Mouse (Mus musculus): Measurements from ENCODE around the gene Meiob. TPM values are rescaled to one million over a fixed set of nuclear protein-coding genes. Genes with fewer than 3 reads are reported as not detected.

The Meiob gene
- total RNA-seq, 2 experiments from 2014 or later = not detected

DNA sequence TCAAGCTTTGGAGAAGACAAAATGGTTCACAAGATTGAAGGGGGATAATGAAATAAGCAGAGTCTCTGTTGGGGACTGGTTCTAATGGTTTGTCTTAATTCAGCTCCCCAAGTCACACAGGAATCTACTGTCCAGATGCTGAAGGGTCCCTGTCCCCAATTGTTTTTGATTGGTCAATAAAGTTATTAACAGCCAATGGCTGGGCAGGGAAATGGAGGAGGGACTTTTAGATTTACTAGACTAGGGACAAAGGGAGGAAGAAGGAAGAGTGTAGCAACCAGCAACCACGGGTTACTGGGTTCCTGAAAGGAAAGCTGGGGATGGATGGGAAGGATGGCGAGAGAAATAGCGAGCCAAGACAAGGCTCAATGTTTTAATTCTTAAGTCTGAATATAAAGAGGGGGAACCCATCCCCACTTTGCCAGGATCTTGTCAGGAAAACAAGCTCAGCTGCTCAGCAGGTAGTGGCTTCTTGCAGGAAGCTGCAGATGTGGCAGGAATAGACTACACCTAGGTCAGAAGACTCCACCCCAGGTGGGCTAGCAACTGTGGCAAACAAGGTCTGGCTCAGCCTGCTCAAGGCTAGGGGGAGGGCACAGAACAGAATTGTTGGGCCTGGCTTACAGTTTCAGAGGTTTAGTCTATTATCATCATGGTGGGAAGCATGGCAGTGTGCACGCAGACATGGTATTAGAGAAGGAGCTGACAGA is 69.8 kb downstream of the Meiob start:
- DNase-seq (ENCODE audit: low spot score in 2 of 2) = no peak

DNA sequence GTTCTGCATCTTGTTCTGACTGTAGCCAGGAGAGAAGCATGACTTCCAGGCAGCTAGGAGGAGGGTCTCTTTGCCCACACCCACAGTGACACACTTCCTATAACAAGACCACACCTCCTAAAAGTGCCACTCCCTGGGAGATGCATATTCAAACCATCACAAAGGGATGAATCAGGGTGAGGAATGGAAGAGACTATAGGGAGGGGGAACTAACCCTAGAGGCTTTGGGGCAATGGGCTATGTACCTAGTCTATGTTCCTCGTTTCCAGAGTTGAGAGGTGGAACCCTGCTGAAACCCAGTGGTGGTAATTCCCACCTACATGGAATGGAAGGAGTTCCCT is 70.3 kb downstream of the Meiob start:
- DNase-seq (ENCODE audit: low spot score in 2 of 2) = no peak

- no peak for DNase-seq (ENCODE audit: low spot score in 2 of 2)
Observed at GRCm38 (mm10) chr17:24874989-24875388, 70.9 kb downstream of the Meiob start.

GRCm38 (mm10) chr17:24877336-24878116 is 73.4 kb downstream of the Meiob start:
- no peak for DNase-seq (ENCODE audit: low spot score in 2 of 2)

DNA sequence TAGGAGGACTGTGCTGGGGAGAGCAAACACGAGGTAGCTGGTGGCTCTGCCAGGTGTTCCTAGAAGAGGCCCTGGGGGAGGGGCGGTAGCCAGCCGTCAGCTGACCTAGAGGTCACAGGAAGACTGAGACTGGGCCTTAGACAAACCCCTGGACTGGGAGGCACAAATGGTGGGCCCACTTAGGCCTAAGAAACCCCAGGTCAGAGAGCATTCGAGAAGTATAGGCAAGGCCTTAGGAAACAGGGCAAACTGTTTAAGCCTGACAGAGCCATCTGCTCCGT is 74.0 kb downstream of the Meiob start:
- DNase-seq (ENCODE audit: low spot score in 2 of 2) = no peak

DNA sequence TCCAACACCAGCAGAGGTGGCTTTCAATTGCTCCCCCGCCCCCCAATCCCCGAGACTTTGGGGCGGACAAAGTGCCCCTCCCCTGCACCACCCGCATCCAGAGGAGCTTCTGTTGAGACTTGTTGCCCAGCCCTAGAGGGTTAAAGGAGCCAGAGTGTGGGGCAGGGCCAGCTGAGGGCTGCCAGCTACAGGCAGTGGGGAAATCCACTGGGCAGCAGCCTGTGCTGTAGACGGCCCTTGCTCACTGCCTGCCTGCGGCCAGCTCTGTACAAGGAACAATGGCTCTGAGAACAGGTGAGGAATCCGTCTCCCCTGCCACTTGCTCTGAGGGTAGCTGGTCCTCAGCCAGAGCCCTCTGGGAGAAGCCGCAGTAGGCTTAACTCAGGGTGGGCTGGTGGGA is 74.4 kb downstream of the Meiob start:
- no peak for DNase-seq (ENCODE audit: low spot score in 2 of 2)

GRCm38 (mm10) chr17:24881738-24882440 is 77.8 kb downstream of the Meiob start:
- no peak for DNase-seq (ENCODE audit: low spot score in 2 of 2)

DNA sequence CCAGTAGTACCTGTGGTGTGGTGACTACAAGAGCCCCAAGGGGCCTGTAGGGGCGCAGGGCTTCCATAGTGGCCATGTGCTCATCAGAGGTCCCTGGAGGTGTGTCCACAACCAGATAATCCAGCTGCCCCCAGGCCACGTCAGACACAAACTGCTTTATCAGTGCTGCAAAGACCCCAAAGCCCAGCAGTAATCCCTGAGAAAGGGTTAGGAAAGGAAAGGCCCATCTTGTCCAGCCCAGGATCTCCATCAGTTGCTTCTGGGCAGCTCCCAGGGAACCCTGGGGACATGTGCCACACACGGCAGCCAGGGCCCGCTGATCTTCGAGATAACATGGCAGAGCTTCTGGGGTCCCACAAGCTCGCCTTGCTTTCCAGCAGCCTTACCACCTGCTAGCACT is 80.3 kb downstream of the Meiob start:
- no peak for DNase-seq (ENCODE audit: low spot score in 2 of 2)

DNA sequence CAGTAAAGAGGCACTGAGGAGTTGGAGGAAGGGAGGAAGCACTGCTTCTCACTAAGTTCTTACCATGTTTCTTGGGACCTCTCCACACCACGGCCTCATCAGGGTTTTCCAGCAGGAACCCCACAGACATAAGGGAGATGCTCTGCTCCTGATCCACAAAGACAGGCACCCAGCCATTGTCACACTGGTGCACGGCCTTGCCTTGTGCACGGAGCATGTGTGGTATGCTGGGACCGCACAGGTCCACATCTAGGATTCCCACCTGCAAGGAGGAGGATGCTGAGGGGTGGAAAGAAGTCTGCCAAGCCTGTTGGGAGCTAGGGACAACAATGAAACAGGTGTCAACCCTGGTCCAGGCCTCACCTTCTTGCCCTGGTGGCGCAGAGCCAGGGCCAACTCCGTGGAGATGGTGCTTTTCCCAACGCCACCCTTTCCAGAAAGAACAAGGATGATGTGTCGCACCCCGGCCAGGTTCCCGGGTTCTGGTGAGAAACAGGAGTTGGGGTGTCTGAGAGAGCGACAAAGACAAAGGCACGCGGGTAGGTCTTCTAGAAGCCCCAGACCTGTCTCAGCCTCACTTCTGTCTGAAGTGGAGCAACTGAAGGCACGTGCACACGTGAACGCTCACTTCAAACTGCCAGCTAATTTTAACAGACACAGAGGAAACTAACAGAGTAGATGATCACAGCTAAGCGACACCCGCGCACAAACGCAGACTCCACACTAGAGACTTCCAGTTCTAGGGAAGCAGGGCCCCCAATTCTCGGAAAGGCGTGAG is 81.5 kb downstream of the Meiob start:
- DNase-seq (ENCODE audit: low spot score in 2 of 2) = no peak

GRCm38 (mm10) chr17:24886134-24886931 is 82.2 kb downstream of the Meiob start, which contains the start of the genes Nubp2 and Spsb3:
Gene Nubp2, minus strand, starts transcription at chr17:24886349.
Gene Spsb3, plus strand, starts transcription at chr17:24886643.
- peak; percentile 97 to 98 for DNase-seq (ENCODE audit: low spot score in 2 of 2)

GRCm38 (mm10) chr17:24886932-24887271 is 82.8 kb downstream of the Meiob start:
- no peak for DNase-seq (ENCODE audit: low spot score in 2 of 2)

DNA sequence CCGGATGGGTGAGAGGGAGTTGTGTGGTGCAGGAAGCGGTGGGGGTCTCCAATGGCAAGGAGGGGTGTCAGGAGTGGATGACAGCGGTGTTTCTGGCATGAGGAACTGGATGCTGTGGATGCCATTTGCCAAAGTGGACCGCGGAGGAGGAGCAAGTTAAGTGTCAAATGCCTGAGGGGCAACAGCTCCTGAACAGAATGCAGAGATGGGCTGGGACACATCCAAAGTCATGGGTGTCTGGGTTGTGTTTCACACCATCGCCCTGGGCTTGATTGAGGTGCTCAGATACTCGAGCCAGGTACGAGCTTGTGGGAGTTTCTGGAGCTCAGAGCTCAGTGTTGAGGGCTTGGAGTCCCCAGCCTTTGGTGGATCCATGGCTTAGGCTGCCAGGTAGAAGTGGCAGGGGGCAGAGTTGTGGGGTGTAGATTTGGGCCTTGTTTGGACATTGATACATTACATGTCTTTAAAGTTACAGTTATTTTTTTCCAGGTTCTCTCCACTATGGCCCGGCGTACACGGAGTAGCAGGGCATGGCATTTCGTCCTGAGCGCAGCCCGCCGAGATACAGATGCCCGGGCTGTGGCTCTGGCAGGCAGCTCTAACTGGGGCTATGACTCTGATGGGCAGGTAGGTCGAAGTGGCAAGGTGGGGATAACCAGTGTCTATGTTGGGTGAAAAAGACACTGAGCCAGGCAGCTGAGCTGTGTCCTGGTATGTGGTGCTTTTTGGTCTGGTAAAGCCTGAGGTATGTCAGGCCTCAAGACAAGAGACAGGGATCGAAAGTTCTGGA is 83.4 kb downstream of the Meiob start:
- DNase-seq (ENCODE audit: low spot score in 2 of 2) = no peak

DNA sequence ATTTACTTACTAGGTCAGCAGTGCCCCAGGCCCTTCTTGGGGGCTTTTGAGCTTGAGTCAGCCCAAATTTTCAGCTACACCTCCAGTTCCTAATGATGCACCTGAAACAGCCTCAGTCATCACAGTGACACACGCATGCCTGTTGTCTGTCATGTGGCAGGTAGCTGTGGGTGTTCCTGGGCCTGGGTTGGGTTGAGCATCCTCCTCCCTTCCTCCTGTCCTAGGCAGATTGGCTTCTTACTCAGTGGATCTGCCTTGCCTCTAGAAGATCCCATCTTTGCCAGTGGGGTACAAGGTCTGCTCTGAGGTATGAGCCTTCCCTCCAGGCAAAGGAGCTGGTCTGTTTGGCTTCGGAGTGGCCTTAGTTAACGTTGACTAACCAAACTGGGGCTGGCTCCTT is 84.8 kb downstream of the Meiob start:
- no peak for DNase-seq (ENCODE audit: low spot score in 2 of 2)

Other genes starting within 250 kb of the Meiob start
- 100 to 1,000 TPM; 136 to 153 TPM for gene Tsc2, start 171.7 kb upstream of the Meiob start, total RNA-seq (2021)
- 1 to 10 TPM; 4.1 to 7.4 TPM for gene Nthl1, start 171.6 kb upstream of the Meiob start, total RNA-seq (2021)
- 10 to 100 TPM; 47.3 to 52.7 TPM for gene Slc9a3r2, start 154.0 kb upstream of the Meiob start, total RNA-seq (2021)
- 1 to 10 TPM; 2.1 TPM for gene Npw, start 145.8 kb upstream of the Meiob start, total RNA-seq (2021)
- 10 to 100 TPM; 41.4 to 45.5 TPM for gene Zfp598, start 134.6 kb upstream of the Meiob start, total RNA-seq (2021)
- gene Syngr3, start 114.3 kb upstream of the Meiob start, total RNA-seq (2021) = 100 to 1,000 TPM; 191 to 195 TPM
- 10 to 100 TPM; 20.6 to 23.9 TPM for gene Gfer, start 108.1 kb upstream of the Meiob start, total RNA-seq (2021)
- 1 to 10 TPM; 1.9 to 2.1 TPM for gene Noxo1, start 108.1 kb upstream of the Meiob start, total RNA-seq (2021)
- gene Tbl3, start 96.6 kb upstream of the Meiob start, total RNA-seq (2021) = 10 to 100 TPM; 28.5 to 30.5 TPM
- gene Rnf151, start 86.2 kb upstream of the Meiob start, total RNA-seq (2021) = under 1 TPM in 1 of 2 experiments, not detected in 1; 0.56 TPM
- gene Rps2, start 86.2 kb upstream of the Meiob start, total RNA-seq (2021) = 100 to 1,000 TPM; 268 to 301 TPM
- 100 to 1,000 TPM; 220 to 246 TPM for gene Ndufb10, start 79.8 kb upstream of the Meiob start, total RNA-seq (2021)
- under 1 TPM; 0.40 to 0.65 TPM for gene Rpl3l, start 76.5 kb upstream of the Meiob start, total RNA-seq (2021)
- 10 to 100 TPM; 34.9 to 37.2 TPM for gene Msrb1, start 67.6 kb upstream of the Meiob start, total RNA-seq (2021)
- 1 to 10 TPM in 1 of 2 experiments, under 1 TPM in 1; 0.30 to 1.0 TPM for gene Hs3st6, start 51.3 kb upstream of the Meiob start, total RNA-seq (2021)
- 100 to 1,000 TPM; 136 to 146 TPM for gene Hagh, start 35.9 kb downstream of the Meiob start, total RNA-seq (2021)
- gene Fahd1, start 46.1 kb downstream of the Meiob start, total RNA-seq (2021) = 10 to 100 TPM; 17.6 to 21.5 TPM
- gene Igfals, start 61.7 kb downstream of the Meiob start, total RNA-seq (2021) = not detected
- 10 to 100 TPM; 30.4 to 31.0 TPM for gene Nubp2, start 82.1 kb downstream of the Meiob start, total RNA-seq (2021)
- gene Spsb3, start 82.4 kb downstream of the Meiob start, total RNA-seq (2021) = 10 to 100 TPM; 60.3 to 60.7 TPM
- 10 to 100 TPM; 47.5 to 51.1 TPM for gene Eme2, start 90.8 kb downstream of the Meiob start, total RNA-seq (2021)
- 10 to 100 TPM; 69.0 to 72.9 TPM for gene Mrps34, start 90.8 kb downstream of the Meiob start, total RNA-seq (2021)
- 10 to 100 TPM; 51.8 to 54.1 TPM for gene Nme3, start 92.2 kb downstream of the Meiob start, total RNA-seq (2021)
- gene Mapk8ip3, start 132.7 kb downstream of the Meiob start, total RNA-seq (2021) = 100 to 1,000 TPM; 383 to 387 TPM
- 1 to 10 TPM; 4.9 to 5.2 TPM for gene Jpt2, start 156.4 kb downstream of the Meiob start, total RNA-seq (2021)
- gene Cramp1l, start 211.5 kb downstream of the Meiob start, total RNA-seq (2021) = 10 to 100 TPM; 29.7 to 30.3 TPM
- 10 to 100 TPM; 20.1 to 20.9 TPM for gene Ift140, start 211.8 kb downstream of the Meiob start, total RNA-seq (2021)

All from left cerebral cortex, adult 18-20 months (tissue).